Mouse (Mus musculus): Measurements from ENCODE around the gene Snx29. TPM values are rescaled to one million over a fixed set of nuclear protein-coding genes. Genes with fewer than 3 reads are reported as not detected.
A peak's percentile ranks its signal among the peaks of the same experiment; 100 is the strongest.

Gene Snx29
- polyA plus RNA-seq, 1 experiment from 2014 or later: 15.4 TPM

GRCm38 (mm10) chr16:11389324-11389723, 66.6 kb downstream of the Snx29 start:
- WGBS: 28% methylated on average over 2 of the region's 2 CpGs
- Histone ChIP-seq H3K27me3 (no peaks in the 10 kb centered on the region), H3K9me3 (no peaks in the 10 kb centered on the region), H3K9ac (no peak overlapping the region), H3K4me1 (0 out of 2 replicates have a peak, but pooled peaks cover 7% of the 10 kb centered on the region), H3K36me3 (no peaks in the 10 kb centered on the region), H3K27ac (no peak overlapping the region), H3K4me3 (no peak overlapping the region), H3K4me2 (replicated peaks) (no peak overlapping the region)
- ATAC-seq (ENCODE audit: low FRiP score, low read depth): no peak

DNA sequence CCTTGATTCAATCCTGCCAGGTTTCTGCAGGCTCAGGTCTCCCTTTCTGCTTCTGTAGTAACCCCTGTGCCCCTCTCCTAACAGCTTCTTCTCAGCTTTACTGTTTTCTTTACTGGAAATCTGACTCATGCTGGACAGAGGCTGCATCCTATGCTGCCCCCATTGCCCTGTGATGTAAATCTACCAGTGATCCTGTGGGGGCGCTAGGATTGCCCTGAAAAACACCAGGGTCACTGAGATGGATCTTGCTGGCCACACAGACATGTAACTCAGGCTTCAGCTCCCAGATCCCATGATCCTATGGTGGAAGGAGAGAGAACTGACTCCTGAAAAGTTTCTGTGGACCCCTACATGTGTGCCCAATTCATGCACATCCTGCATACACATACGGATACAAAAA, 73.9 kb downstream of the Snx29 start:
- 65% methylated on average over 2 of the region's 2 CpGs for WGBS
- Histone ChIP-seq H3K4me3 (no peak overlapping the region), H3K9me3 (no peaks in the 10 kb centered on the region), H3K4me2 (replicated peaks) (no peak overlapping the region), H3K9ac (no peak overlapping the region), H3K27me3 (no peaks in the 10 kb centered on the region), H3K27ac (no peak overlapping the region), H3K36me3 (peaks cover 13% of the 10 kb centered on the region), H3K4me1 (no peaks in the 10 kb centered on the region)
- no peak for ATAC-seq (ENCODE audit: low FRiP score, low read depth)

DNA sequence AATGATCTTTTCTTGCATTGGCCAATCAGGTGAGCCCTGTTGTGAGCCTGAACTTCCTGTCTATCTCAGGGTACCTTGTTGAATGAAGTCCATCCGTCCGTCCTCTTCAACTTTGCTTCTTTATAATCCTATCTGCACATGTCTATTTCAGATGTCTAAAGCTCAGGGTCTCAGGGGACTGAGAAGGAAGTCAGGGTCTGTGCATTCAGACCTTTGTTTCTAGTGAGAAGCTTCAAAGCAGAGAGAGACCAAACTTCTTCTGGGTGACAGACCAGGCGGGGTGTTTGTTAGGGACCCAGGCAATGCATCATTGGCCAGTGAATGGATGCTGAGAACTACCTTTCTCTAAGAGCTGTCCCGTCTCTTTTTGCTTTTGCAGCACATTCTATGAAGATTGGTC, 76.7 kb downstream of the Snx29 start:
- Histone ChIP-seq H3K4me2 (replicated peaks) (no peak overlapping the region), H3K36me3 (peaks cover 28% of the 10 kb centered on the region), H3K27me3 (no peaks in the 10 kb centered on the region), H3K9ac (no peak overlapping the region), H3K4me3 (no peak overlapping the region), H3K9me3 (no peaks in the 10 kb centered on the region), H3K4me1 (no peaks in the 10 kb centered on the region), H3K27ac (no peak overlapping the region)
- 76% methylated on average over 4 of the region's 4 CpGs for WGBS
- no peak for ATAC-seq (ENCODE audit: low FRiP score, low read depth)

DNA sequence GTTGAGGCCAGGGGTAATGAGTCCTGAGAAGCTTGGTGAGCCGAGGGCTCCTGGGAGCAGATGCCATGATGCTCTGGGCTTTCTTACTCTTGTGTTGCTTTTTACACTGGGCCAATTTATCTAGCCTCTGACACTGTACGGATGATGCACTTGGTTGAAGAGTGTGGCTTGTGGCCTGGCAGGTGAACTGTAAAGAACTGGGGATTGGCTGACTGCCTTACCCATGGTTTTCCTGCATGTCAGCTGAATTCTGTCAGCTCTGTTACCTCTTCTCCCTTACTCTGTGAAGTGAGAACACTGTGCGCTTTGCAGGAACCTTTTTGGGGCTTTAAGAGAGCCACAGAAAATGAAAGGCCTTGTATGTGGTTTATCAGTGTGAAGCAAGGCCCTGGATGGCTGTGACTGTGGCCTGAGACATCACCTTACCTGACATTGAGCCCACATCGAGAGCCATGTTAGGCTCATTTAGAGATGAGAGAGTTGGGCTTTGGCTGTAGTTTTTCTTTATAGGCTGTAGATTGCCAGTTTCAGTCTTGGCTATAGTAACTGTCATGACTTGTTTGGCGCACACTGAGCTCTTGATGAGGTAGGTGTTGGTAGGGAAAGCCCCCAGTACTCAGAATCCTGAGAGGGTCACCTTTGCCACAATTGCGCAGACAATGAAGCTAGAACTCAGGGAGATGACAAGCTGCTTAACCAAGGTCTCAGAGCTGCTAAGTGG, 77.3 kb downstream of the Snx29 start:
- ATAC-seq (ENCODE audit: low FRiP score, low read depth): no peak
- Histone ChIP-seq H3K36me3 (peaks cover 32% of the 10 kb centered on the region), H3K4me1 (no peaks in the 10 kb centered on the region), H3K9me3 (no peaks in the 10 kb centered on the region), H3K27me3 (no peaks in the 10 kb centered on the region), H3K4me3 (no peak overlapping the region), H3K9ac (no peak overlapping the region), H3K27ac (no peak overlapping the region), H3K4me2 (replicated peaks) (no peak overlapping the region)
- 90% methylated on average over 6 of the region's 6 CpGs for WGBS

- H3K4me2 ChIP-seq (replicated peaks): no peak overlapping the region
- H3K27me3 ChIP-seq: no peaks in the 10 kb centered on the region
- H3K36me3 ChIP-seq: peaks cover 35% of the 10 kb centered on the region
- H3K9ac ChIP-seq: no peak overlapping the region
- 67% methylated on average over 7 of the region's 7 CpGs for WGBS
- H3K27ac ChIP-seq: no peak overlapping the region
- no peak overlapping the region for H3K4me3 ChIP-seq
- H3K9me3 ChIP-seq: no peaks in the 10 kb centered on the region
- no peak for ATAC-seq (ENCODE audit: low FRiP score, low read depth)
- H3K4me1 ChIP-seq: no peaks in the 10 kb centered on the region
Observed at GRCm38 (mm10) chr16:11400936-11401335, 78.2 kb downstream of the Snx29 start.

DNA sequence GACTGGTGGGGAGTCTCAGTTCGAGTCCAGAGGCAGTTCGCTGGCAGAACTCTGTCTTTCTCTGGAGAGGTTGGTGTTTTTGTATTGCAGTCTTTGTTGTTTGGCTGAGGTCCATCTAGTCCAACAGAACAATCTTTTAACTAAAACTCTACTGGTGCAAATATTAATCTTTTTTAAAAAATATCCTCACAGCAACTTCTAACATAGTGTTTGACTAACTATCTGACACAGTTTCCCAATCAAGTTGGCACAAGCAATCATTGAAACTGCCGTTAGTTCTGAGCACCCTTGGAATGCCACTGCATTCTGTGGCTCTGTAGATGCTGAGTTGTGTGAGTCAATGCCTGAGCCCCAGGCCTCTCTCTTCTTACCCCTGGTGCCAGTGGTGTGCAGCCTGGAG, 82.5 kb downstream of the Snx29 start:
- no peak for ATAC-seq (ENCODE audit: low FRiP score, low read depth)
- no peaks in the 10 kb centered on the region for H3K9me3 ChIP-seq
- H3K9ac ChIP-seq: no peak overlapping the region
- H3K4me3 ChIP-seq: no peak overlapping the region
- H3K4me1 ChIP-seq: peaks cover 8% of the 10 kb centered on the region
- WGBS: 82% methylated on average over 3 of the region's 3 CpGs
- H3K27me3 ChIP-seq: no peaks in the 10 kb centered on the region
- no peak overlapping the region for H3K4me2 ChIP-seq (replicated peaks)
- H3K36me3 ChIP-seq: peaks cover 30% of the 10 kb centered on the region
- no peak overlapping the region for H3K27ac ChIP-seq

GRCm38 (mm10) chr16:11406201-11406600, 83.5 kb downstream of the Snx29 start:
- no peak for ATAC-seq (ENCODE audit: low FRiP score, low read depth)
- Histone ChIP-seq H3K9me3 (no peaks in the 10 kb centered on the region), H3K4me3 (no peak overlapping the region), H3K27me3 (no peaks in the 10 kb centered on the region), H3K4me1 (peaks cover 8% of the 10 kb centered on the region), H3K9ac (no peak overlapping the region), H3K4me2 (replicated peaks) (no peak overlapping the region), H3K36me3 (peaks cover 22% of the 10 kb centered on the region), H3K27ac (no peak overlapping the region)
- WGBS: 83% methylated on average over 5 of the region's 5 CpGs

- Histone ChIP-seq H3K9ac (no peak overlapping the region), H3K9me3 (no peaks in the 10 kb centered on the region), H3K4me2 (replicated peaks) (no peak overlapping the region), H3K27me3 (no peaks in the 10 kb centered on the region), H3K4me3 (no peak overlapping the region), H3K36me3 (peaks cover 24% of the 10 kb centered on the region), H3K27ac (no peak overlapping the region), H3K4me1 (peaks cover 8% of the 10 kb centered on the region)
- ATAC-seq (ENCODE audit: low FRiP score, low read depth): no peak
- WGBS: 78% methylated on average over 9 of the region's 9 CpGs
Observed at GRCm38 (mm10) chr16:11406622-11407021, 83.9 kb downstream of the Snx29 start.

DNA sequence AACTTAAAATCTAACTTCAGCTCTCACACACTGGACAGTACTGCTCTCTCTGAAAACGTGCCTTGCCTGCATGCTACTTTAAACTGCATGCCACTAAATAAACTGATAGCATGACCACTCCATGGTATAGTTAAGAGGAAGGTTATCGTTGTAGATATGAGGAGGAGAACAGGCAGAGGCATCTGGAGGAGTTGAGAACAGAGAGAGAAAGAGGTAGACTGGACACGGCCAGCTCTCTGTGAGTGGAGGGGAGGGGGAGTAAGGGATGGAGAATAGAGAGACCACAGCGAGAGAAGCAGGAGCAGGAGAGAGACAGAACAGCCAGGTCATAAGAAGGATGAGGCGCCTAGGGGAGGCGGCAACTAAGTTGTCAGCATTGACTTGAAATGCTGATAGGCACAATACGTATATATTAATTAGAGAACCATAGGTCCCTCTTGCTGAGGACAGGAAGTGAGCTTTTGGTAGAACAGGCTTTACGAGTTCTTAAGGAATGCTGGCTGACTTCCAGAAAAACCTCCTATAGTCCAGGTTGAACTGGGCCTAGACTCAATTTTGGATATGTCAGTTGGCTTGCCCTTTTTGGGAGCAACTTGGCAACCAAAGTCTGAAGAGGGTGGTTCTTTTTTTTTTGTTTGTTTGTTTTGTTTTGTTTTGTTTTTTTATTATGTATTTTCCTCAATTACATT, 85.4 kb downstream of the Snx29 start:
- 61% methylated on average over 8 of the region's 8 CpGs for WGBS
- Histone ChIP-seq H3K4me1 (peaks cover 8% of the 10 kb centered on the region), H3K27ac (no peak overlapping the region), H3K9ac (no peak overlapping the region), H3K27me3 (no peaks in the 10 kb centered on the region), H3K4me2 (replicated peaks) (no peak overlapping the region), H3K36me3 (peaks cover 27% of the 10 kb centered on the region), H3K9me3 (no peaks in the 10 kb centered on the region), H3K4me3 (no peak overlapping the region)
- ATAC-seq (ENCODE audit: low FRiP score, low read depth): no peak; the same call in 1 of the 2 replicates

DNA sequence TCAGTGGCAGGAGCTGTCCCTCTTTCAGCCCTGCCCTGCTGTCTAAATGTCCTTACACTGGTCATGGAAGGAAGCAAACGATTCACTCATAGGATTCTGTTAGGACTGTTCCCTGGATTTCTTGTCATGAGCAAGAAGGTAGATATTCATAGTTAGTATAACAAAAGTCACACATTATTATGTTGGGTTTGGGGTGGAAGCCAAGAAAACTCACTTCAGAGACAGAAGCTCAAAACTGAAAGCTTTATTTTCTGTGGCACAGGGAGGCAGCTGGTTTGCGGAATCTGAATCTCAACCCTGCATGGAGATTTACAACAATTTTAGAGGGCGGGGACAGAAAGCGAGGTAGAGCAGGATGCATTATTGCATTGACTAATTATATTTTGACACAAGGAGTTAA, 86.0 kb downstream of the Snx29 start:
- H3K27ac ChIP-seq: no peak overlapping the region
- WGBS: 87% methylated on average over 4 of the region's 4 CpGs
- H3K36me3 ChIP-seq: peaks cover 25% of the 10 kb centered on the region
- H3K4me3 ChIP-seq: no peak overlapping the region
- H3K4me1 ChIP-seq: peaks cover 8% of the 10 kb centered on the region
- H3K27me3 ChIP-seq: no peaks in the 10 kb centered on the region
- no peak for ATAC-seq (ENCODE audit: low FRiP score, low read depth)
- no peak overlapping the region for H3K9ac ChIP-seq
- no peaks in the 10 kb centered on the region for H3K9me3 ChIP-seq
- H3K4me2 ChIP-seq (replicated peaks): no peak overlapping the region

DNA sequence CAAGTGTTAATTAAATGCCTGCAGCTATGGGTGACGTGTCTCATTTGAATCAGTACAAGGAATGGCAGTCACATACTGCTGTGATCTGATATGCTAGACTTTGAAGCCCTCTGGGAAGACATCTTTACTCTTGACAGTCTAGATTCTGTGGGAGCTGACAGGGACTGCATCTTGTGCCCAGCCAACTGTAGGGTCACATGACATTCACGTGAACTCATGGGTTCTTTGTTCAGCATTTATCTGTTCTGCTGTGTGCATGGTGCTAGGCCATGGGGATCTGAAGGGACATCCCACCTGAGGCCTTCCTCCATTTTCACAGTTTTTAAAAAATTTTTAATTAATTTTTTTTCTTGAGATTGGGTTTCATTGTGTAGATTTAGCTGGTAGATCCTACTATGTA, 91.9 kb downstream of the Snx29 start:
- WGBS: 80% methylated on average over 2 of the region's 2 CpGs
- Histone ChIP-seq H3K27me3 (no peaks in the 10 kb centered on the region), H3K27ac (no peak overlapping the region), H3K9me3 (no peaks in the 10 kb centered on the region), H3K36me3 (peaks cover 14% of the 10 kb centered on the region; the same call in 1 of the 2 replicates), H3K4me3 (no peak overlapping the region), H3K4me1 (no peaks in the 10 kb centered on the region), H3K4me2 (replicated peaks) (no peak overlapping the region), H3K9ac (no peak overlapping the region)
- no peak for ATAC-seq (ENCODE audit: low FRiP score, low read depth)

GRCm38 (mm10) chr16:11418183-11418588, 95.5 kb downstream of the Snx29 start:
- no peak overlapping the region for H3K4me2 ChIP-seq (replicated peaks)
- no peak overlapping the region for H3K9ac ChIP-seq
- peaks cover 21% of the 10 kb centered on the region for H3K36me3 ChIP-seq
- no peaks in the 10 kb centered on the region for H3K4me1 ChIP-seq
- no peak overlapping the region for H3K4me3 ChIP-seq
- no peaks in the 10 kb centered on the region for H3K9me3 ChIP-seq
- H3K27ac ChIP-seq: no peak overlapping the region
- WGBS: 16% methylated on average over 7 of the region's 7 CpGs
- H3K27me3 ChIP-seq: no peaks in the 10 kb centered on the region
- ATAC-seq (ENCODE audit: low FRiP score, low read depth): peak; percentile 48; the same call in 1 of the 2 replicates
